Comparison of ENCODE assay signal across 20 mouse cellular contexts in the genomic region with DNA sequence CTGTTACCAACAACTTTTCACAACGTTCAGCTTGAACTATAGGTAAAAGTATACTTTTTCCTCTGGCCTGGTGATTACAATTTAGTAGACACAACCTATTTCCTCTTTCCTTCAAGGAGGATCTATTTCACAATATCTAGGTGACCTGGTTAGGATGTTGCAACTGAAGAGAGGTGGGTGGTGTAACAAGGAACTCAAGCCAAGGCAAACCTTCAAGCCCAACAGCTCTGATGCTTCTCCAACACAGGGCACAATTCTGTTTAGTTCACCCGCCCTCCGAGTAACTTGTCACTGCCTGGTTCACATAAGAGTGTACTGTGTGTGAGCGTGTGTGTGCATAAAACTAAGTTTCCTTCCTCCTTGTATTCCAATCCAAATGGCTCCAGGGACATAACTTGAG.
A peak's percentile ranks its signal among the peaks of the same experiment; 100 is the strongest.
DNase-seq lines count a peak whose midpoint lies in the region; ATAC-seq and TF ChIP-seq lines count a peak whose summit lies in the region.
"Had no signal": no experiment of that assay in that cellular context is flagged by ENCODE, and none has a peak within 500 bp of the region (broad histone marks: within the 10 kb centered on the region; RNA-seq: fewer than 3 reads in every experiment).

No protein-coding gene starts in this region.

- 66% methylated on average over 4 of the region's 4 CpGs for WGBS in liver, postnatal 0 days (ENCODE audit: insufficient replicate concordance)
- WGBS in liver, embryonic 12.5 days (ENCODE audit: insufficient replicate concordance), result 69% methylated on average over 4 of the region's 4 CpGs
- WGBS in forebrain, embryonic 12.5 days, result 94% methylated on average over 4 of the region's 4 CpGs

- TF ChIP-seq EP300 in liver, postnatal 0 days (IDR thresholded peaks at IDR 0.05; ENCODE audit: low read depth), result no peak

- no peaks in the 10 kb centered on the region for H3K36me3 ChIP-seq in liver, postnatal 0 days (replicated peaks; ENCODE audit: insufficient read depth, low read length)
- H3K36me3 ChIP-seq in liver, embryonic 12.5 days, result no peaks in the 10 kb centered on the region
- H3K36me3 ChIP-seq in forebrain, embryonic 12.5 days (replicated peaks), result no peaks in the 10 kb centered on the region
- H3K36me3 ChIP-seq: embryonic facial prominence, embryonic 12.5 days; heart, embryonic 12.5 days had no signal

- no peak overlapping the region for H3K4me3 ChIP-seq in liver, postnatal 0 days (ENCODE audit: low read depth, low read length)
- H3K4me3 ChIP-seq in liver, embryonic 12.5 days, result no peak overlapping the region
- H3K4me3 ChIP-seq in layer of hippocampus, adult 2 months, result no peak overlapping the region
- no peak overlapping the region for H3K4me3 ChIP-seq in forebrain, embryonic 12.5 days (replicated peaks)
- H3K4me3 ChIP-seq: embryonic facial prominence, embryonic 12.5 days; forebrain, embryonic 13.5 days; heart, embryonic 12.5 days had no signal

- DNase-seq in liver, postnatal 0 days, result no peak
- DNase-seq in gonadal fat pad, adult 2 months (ENCODE audit: low read depth), result peak; percentile 96
- peak; percentile 51 for DNase-seq in lung, postnatal 36 days
- DNase-seq in layer of hippocampus, adult 2 months (ENCODE audit: low spot score in 2 of 2), result no peak
- no peak for DNase-seq in thymus, adult 18-20 months
- DNase-seq: adrenal gland, postnatal 10 days; cerebellum, adult 11 months; cerebellum, adult 8-10 months; cerebellum, postnatal 14 days; forebrain, postnatal 0 days; gastrocnemius, postnatal 25 days had no signal

- peak; percentile 31; the same call in 1 of the 2 replicates for ATAC-seq in liver, postnatal 0 days
- ATAC-seq in liver, embryonic 12.5 days, result no peak
- peak; percentile 72 for ATAC-seq in common myeloid progenitor, adult 5-6 weeks (replicated peaks; ENCODE audit: low read depth, poor library complexity, severe bottlenecking)
- no peak for ATAC-seq in forebrain, embryonic 12.5 days (ENCODE audit: low FRiP score)
- ATAC-seq: forebrain, embryonic 13.5 days; forebrain, postnatal 0 days; hindbrain, embryonic 16.5 days; inflammation-experienced regulatory T-cells, adult 6 months had no signal

- no peak overlapping the region for H3K4me2 ChIP-seq in liver, postnatal 0 days (ENCODE audit: low read depth, low read length)
- H3K4me2 ChIP-seq in liver, embryonic 12.5 days, result no peak overlapping the region
- H3K4me2 ChIP-seq in forebrain, embryonic 12.5 days, result no peak overlapping the region
- H3K4me2 ChIP-seq: embryonic facial prominence, embryonic 12.5 days; forebrain, embryonic 13.5 days; heart, embryonic 12.5 days had no signal

- H3K9ac ChIP-seq in liver, postnatal 0 days (replicated peaks), result no peak overlapping the region
- no peak overlapping the region for H3K9ac ChIP-seq in liver, embryonic 12.5 days
- H3K9ac ChIP-seq in forebrain, embryonic 12.5 days, result no peak overlapping the region
- H3K9ac ChIP-seq: embryonic facial prominence, embryonic 12.5 days; forebrain, embryonic 13.5 days; forebrain, postnatal 0 days; heart, embryonic 12.5 days had no signal

- no peaks in the 10 kb centered on the region for H3K4me1 ChIP-seq in liver, postnatal 0 days (ENCODE audit: insufficient read depth)
- H3K4me1 ChIP-seq in liver, embryonic 12.5 days, result no peaks in the 10 kb centered on the region
- no peaks in the 10 kb centered on the region for H3K4me1 ChIP-seq in forebrain, embryonic 12.5 days
- H3K4me1 ChIP-seq: embryonic facial prominence, embryonic 12.5 days; forebrain, embryonic 13.5 days; heart, embryonic 12.5 days had no signal

- H3K27me3 ChIP-seq in liver, postnatal 0 days (ENCODE audit: insufficient read depth, low read length), result no peaks in the 10 kb centered on the region
- no peaks in the 10 kb centered on the region for H3K27me3 ChIP-seq in liver, embryonic 12.5 days (replicated peaks)
- no peaks in the 10 kb centered on the region for H3K27me3 ChIP-seq in forebrain, embryonic 12.5 days
- H3K27me3 ChIP-seq: CH12.LX; embryonic facial prominence, embryonic 12.5 days; forebrain, embryonic 13.5 days; heart, embryonic 12.5 days had no signal

- H3K9me3 ChIP-seq in liver, postnatal 0 days (ENCODE audit: low read length), result no peaks in the 10 kb centered on the region
- H3K9me3 ChIP-seq in liver, embryonic 12.5 days (replicated peaks), result 0 out of 2 replicates have a peak, but pooled peaks cover 8% of the 10 kb centered on the region
- peaks cover 8% of the 10 kb centered on the region; the same call in 1 of the 2 replicates for H3K9me3 ChIP-seq in forebrain, embryonic 12.5 days
- H3K9me3 ChIP-seq: forebrain, embryonic 13.5 days had no signal

- H3K27ac ChIP-seq in liver, postnatal 0 days (ENCODE audit: low read depth), result no peak overlapping the region
- H3K27ac ChIP-seq in liver, embryonic 12.5 days, result no peak overlapping the region
- H3K27ac ChIP-seq in layer of hippocampus, adult 2 months, result no peak overlapping the region
- H3K27ac ChIP-seq in forebrain, embryonic 12.5 days, result no peak overlapping the region
- H3K27ac ChIP-seq: embryonic facial prominence, embryonic 12.5 days; forebrain, embryonic 13.5 days had no signal

- no peak for TF ChIP-seq CTCF in liver, postnatal 0 days (IDR thresholded peaks at IDR 0.05; ENCODE audit: low read depth)
- no peak for TF ChIP-seq CTCF in layer of hippocampus, adult 2 months (conservative IDR thresholded peaks at IDR 0.05)

Comparison
In these comparisons a context has a peak if more than half of its experiments do, and no peak if none do; other contexts are left out.
1. ATAC-seq: peak in liver, postnatal 0 days (single experiment) and common myeloid progenitor, adult 5-6 weeks (single experiment); none in liver, embryonic 12.5 days (single experiment) and forebrain, embryonic 12.5 days (single experiment).
2. DNase-seq: peak in gonadal fat pad, adult 2 months (single experiment) and lung, postnatal 36 days (single experiment); none in liver, postnatal 0 days (single experiment), layer of hippocampus, adult 2 months (0 of 2) and thymus, adult 18-20 months (0 of 2).